ENCODE assay signal across 20 mouse cellular contexts in genomic region chr10:73929718-73930117, GRCm38 (mm10).
DNase-seq lines count a peak whose midpoint lies in the region; ATAC-seq and TF ChIP-seq lines count a peak whose summit lies in the region.
"Had no signal": no experiment of that assay in that cellular context is flagged by ENCODE, and none has a peak within 500 bp of the region (broad histone marks: within the 10 kb centered on the region; RNA-seq: fewer than 3 reads in every experiment).

No protein-coding gene starts in this region.

- WGBS in hindbrain, postnatal 0 days = 33% methylated on average over 5 of the region's 5 CpGs
- 70% methylated on average over 5 of the region's 5 CpGs for WGBS in hindbrain, embryonic 13.5 days
- 29% methylated on average over 5 of the region's 5 CpGs for WGBS in lung, embryonic 14.5 days
- 40% methylated on average over 5 of the region's 5 CpGs for WGBS in lung, adult 2 months

- no peak for ATAC-seq in hindbrain, postnatal 0 days
- no peak for ATAC-seq in hindbrain, embryonic 13.5 days (ENCODE audit: low FRiP score)
- ATAC-seq in lung, embryonic 14.5 days (ENCODE audit: insufficient read depth) = peak; percentile 49; the same call in 1 of the 2 replicates
- ATAC-seq: Patski had no signal

- DNase-seq in hindbrain, postnatal 0 days (ENCODE audit: low spot score) = peak; percentile 48
- DNase-seq in lung, embryonic 14.5 days = peak; percentile 74
- DNase-seq in lung, adult 2 months = no peak
- DNase-seq in 3T3-L1 (ENCODE audit: low read depth, low spot score) (peak; percentile 3), NIH3T3 (ENCODE audit: low read depth) (peak; percentile 6)
- DNase-seq in spleen, postnatal 4 days (ENCODE audit: low spot score in 2 of 2) = no peak
- DNase-seq: adrenal gland, adult 8-10 months; cerebellum, adult 9-11 months; gastrocnemius, postnatal 25 days; heart, adult 2 months; heart, postnatal 4 days; kidney, adult 8-10 months; kidney, postnatal 14 days had no signal

- H3K9ac ChIP-seq in hindbrain, postnatal 0 days (replicated peaks; ENCODE audit: low read length) = no peak overlapping the region
- no peak overlapping the region for H3K9ac ChIP-seq in hindbrain, embryonic 13.5 days
- no peak overlapping the region for H3K9ac ChIP-seq in lung, embryonic 14.5 days
- H3K9ac ChIP-seq: lung, embryonic 15.5 days; neural tube, embryonic 13.5 days had no signal

- no peak overlapping the region for H3K4me2 ChIP-seq in hindbrain, postnatal 0 days (ENCODE audit: low read depth, low read length)
- H3K4me2 ChIP-seq in hindbrain, embryonic 13.5 days = no peak overlapping the region
- H3K4me2 ChIP-seq in lung, embryonic 14.5 days = no peak overlapping the region
- H3K4me2 ChIP-seq: lung, embryonic 15.5 days; neural tube, embryonic 13.5 days had no signal

- TF ChIP-seq CTCF in hindbrain, postnatal 0 days (IDR thresholded peaks at IDR 0.05; ENCODE audit: low read depth) = no peak
- TF ChIP-seq CTCF in lung, embryonic 14.5 days (IDR thresholded peaks at IDR 0.05; ENCODE audit: low read depth) = no peak
- TF ChIP-seq CTCF in lung, adult 2 months (IDR thresholded peaks at IDR 0.05; ENCODE audit: insufficient read depth, low read length) = no peak

- no peaks in the 10 kb centered on the region for H3K27me3 ChIP-seq in hindbrain, postnatal 0 days (ENCODE audit: insufficient read depth, low read length)
- H3K27me3 ChIP-seq in hindbrain, embryonic 13.5 days = no peaks in the 10 kb centered on the region
- no peaks in the 10 kb centered on the region for H3K27me3 ChIP-seq in lung, embryonic 14.5 days (ENCODE audit: insufficient read depth, low read length)
- H3K27me3 ChIP-seq: lung, embryonic 15.5 days; neural tube, embryonic 13.5 days; Patski had no signal

- no peak overlapping the region for H3K4me3 ChIP-seq in hindbrain, postnatal 0 days (ENCODE audit: low read length)
- no peak overlapping the region for H3K4me3 ChIP-seq in hindbrain, embryonic 13.5 days
- H3K4me3 ChIP-seq in lung, embryonic 14.5 days (ENCODE audit: low read depth, low read length) = no peak overlapping the region
- H3K4me3 ChIP-seq in lung, adult 2 months (replicated peaks; ENCODE audit: extremely low read depth, low read depth, low read length) = no peak overlapping the region
- H3K4me3 ChIP-seq: heart, adult 2 months; left cerebral cortex, adult 2 months; lung, embryonic 15.5 days; midbrain, embryonic 10.5 days; neural tube, embryonic 13.5 days had no signal

- H3K27ac ChIP-seq in hindbrain, postnatal 0 days = no peak overlapping the region
- H3K27ac ChIP-seq in hindbrain, embryonic 13.5 days = no peak overlapping the region
- no peak overlapping the region for H3K27ac ChIP-seq in lung, embryonic 14.5 days (ENCODE audit: low read depth)
- H3K27ac ChIP-seq: heart, adult 2 months; left cerebral cortex, adult 2 months; lung, embryonic 15.5 days; macrophage; midbrain, embryonic 10.5 days; neural tube, embryonic 13.5 days had no signal

- H3K36me3 ChIP-seq in hindbrain, postnatal 0 days (ENCODE audit: insufficient read depth, low read length) = no peaks in the 10 kb centered on the region
- H3K36me3 ChIP-seq in hindbrain, embryonic 13.5 days = no peaks in the 10 kb centered on the region
- H3K36me3 ChIP-seq in lung, embryonic 14.5 days (ENCODE audit: insufficient read depth) = no peaks in the 10 kb centered on the region
- H3K36me3 ChIP-seq: lung, embryonic 15.5 days; midbrain, embryonic 10.5 days; neural tube, embryonic 13.5 days had no signal

- H3K4me1 ChIP-seq in hindbrain, postnatal 0 days (ENCODE audit: insufficient read depth, low read length) = no peaks in the 10 kb centered on the region
- no peaks in the 10 kb centered on the region for H3K4me1 ChIP-seq in hindbrain, embryonic 13.5 days (replicated peaks)
- no peaks in the 10 kb centered on the region for H3K4me1 ChIP-seq in lung, embryonic 14.5 days (ENCODE audit: insufficient read depth)
- no peaks in the 10 kb centered on the region for H3K4me1 ChIP-seq in lung, adult 2 months (ENCODE audit: control insufficient read depth, insufficient read depth, low read length)
- H3K4me1 ChIP-seq: lung, embryonic 15.5 days; midbrain, embryonic 10.5 days; neural tube, embryonic 13.5 days had no signal

- H3K9me3 ChIP-seq in hindbrain, postnatal 0 days (ENCODE audit: low read length) = no peaks in the 10 kb centered on the region
- H3K9me3 ChIP-seq in hindbrain, embryonic 13.5 days = no peaks in the 10 kb centered on the region
- no peaks in the 10 kb centered on the region for H3K9me3 ChIP-seq in lung, embryonic 14.5 days (ENCODE audit: low read depth, low read length)
- H3K9me3 ChIP-seq: lung, embryonic 15.5 days; midbrain, embryonic 10.5 days; neural tube, embryonic 13.5 days had no signal

- TF ChIP-seq POLR2A in lung, adult 2 months (IDR thresholded peaks at IDR 0.05; ENCODE audit: borderline replicate concordance, extremely low read depth, low read depth, low read length) = no peak

Comparison
In these comparisons a context has a peak if more than half of its experiments do, and no peak if none do; other contexts are left out.
1. DNase-seq: peak in hindbrain, postnatal 0 days (single experiment), lung, embryonic 14.5 days (single experiment), 3T3-L1 (single experiment) and NIH3T3 (single experiment); none in lung, adult 2 months (single experiment) and spleen, postnatal 4 days (0 of 2).